Mouse (Mus musculus): ENCODE results near the gene Lep.
A peak's percentile ranks its signal among the peaks of the same experiment; 100 is the strongest.

Lep gene

GRCm38 (mm10) chr6:29044029-29044428 lies 16.0 kb upstream of the Lep start:
- no peak for DNase-seq (ENCODE audit: low read depth, low spot score)

- DNase-seq (ENCODE audit: low read depth, low spot score) = no peak
Measured at GRCm38 (mm10) chr6:29049926-29050325, 10.1 kb upstream of the Lep start.

- DNase-seq (ENCODE audit: low read depth, low spot score) = no peak
Measured at GRCm38 (mm10) chr6:29052188-29052587, 7.8 kb upstream of the Lep start.

- DNase-seq (ENCODE audit: low read depth, low spot score) = no peak
Measured at GRCm38 (mm10) chr6:29053181-29053580, 6.8 kb upstream of the Lep start.

- no peak for DNase-seq (ENCODE audit: low read depth, low spot score)
Measured at GRCm38 (mm10) chr6:29056377-29056776, 3.6 kb upstream of the Lep start.

GRCm38 (mm10) chr6:29066389-29066790 lies 6.4 kb downstream of the Lep start:
- no peak for DNase-seq (ENCODE audit: low read depth, low spot score)

- no peak for DNase-seq (ENCODE audit: low read depth, low spot score)
Measured at GRCm38 (mm10) chr6:29072258-29072657, 12.2 kb downstream of the Lep start.

GRCm38 (mm10) chr6:29073462-29074132 lies 13.6 kb downstream of the Lep start:
- no peak for DNase-seq (ENCODE audit: low read depth, low spot score)

GRCm38 (mm10) chr6:29074133-29074469 lies 14.1 kb downstream of the Lep start:
- no peak for DNase-seq (ENCODE audit: low read depth, low spot score)

- peak; percentile 79 for DNase-seq (ENCODE audit: low read depth, low spot score)
Measured at GRCm38 (mm10) chr6:29079291-29079690, 19.3 kb downstream of the Lep start.

GRCm38 (mm10) chr6:29081826-29082363 lies 21.9 kb downstream of the Lep start:
- no peak for DNase-seq (ENCODE audit: low read depth, low spot score)

- DNase-seq (ENCODE audit: low read depth, low spot score) = no peak
Measured at GRCm38 (mm10) chr6:29082776-29083354, 22.8 kb downstream of the Lep start.

- DNase-seq (ENCODE audit: low read depth, low spot score) = no peak
Measured at GRCm38 (mm10) chr6:29084401-29084800, 24.4 kb downstream of the Lep start.

GRCm38 (mm10) chr6:29087921-29088709 lies 28.1 kb downstream of the Lep start:
- DNase-seq (ENCODE audit: low read depth, low spot score) = no peak

GRCm38 (mm10) chr6:29092234-29092633 lies 32.2 kb downstream of the Lep start:
- no peak for DNase-seq (ENCODE audit: low read depth, low spot score)

GRCm38 (mm10) chr6:29092904-29093303 lies 32.9 kb downstream of the Lep start:
- no peak for DNase-seq (ENCODE audit: low read depth, low spot score)

GRCm38 (mm10) chr6:29099536-29100170 lies 39.6 kb downstream of the Lep start:
- DNase-seq (ENCODE audit: low read depth, low spot score) = peak; percentile 60

GRCm38 (mm10) chr6:29100423-29100822 lies 40.4 kb downstream of the Lep start:
- DNase-seq (ENCODE audit: low read depth, low spot score) = peak; percentile 64

- peak; percentile 72 for DNase-seq (ENCODE audit: low read depth, low spot score)
Measured at GRCm38 (mm10) chr6:29101248-29101864, 41.3 kb downstream of the Lep start.

- DNase-seq (ENCODE audit: low read depth, low spot score) = no peak
Measured at GRCm38 (mm10) chr6:29108376-29108775, 48.4 kb downstream of the Lep start.

GRCm38 (mm10) chr6:29111501-29111900 lies 51.5 kb downstream of the Lep start:
- no peak for DNase-seq (ENCODE audit: low read depth, low spot score)

- DNase-seq (ENCODE audit: low read depth, low spot score) = no peak
Measured at GRCm38 (mm10) chr6:29115756-29116155, 55.7 kb downstream of the Lep start.
